Mouse (Mus musculus) ES-Bruce4 (cell line): ENCODE results near the gene Poglut1.

Experiments used
- CTCF ChIP-seq: IDR thresholded peaks from one replicate; pipeline ENCODE4 v1.8.1; 2011; ENCODE audit warnings: low read depth, low read length
- EP300 ChIP-seq: IDR thresholded peaks from 2 replicates; pipeline ENCODE4 v1.6.1; 2011; ENCODE audit warnings: low read depth, low read length; ENCODE audit not compliant: insufficient read depth
- POLR2A ChIP-seq: IDR thresholded peaks from one replicate; pipeline ENCODE4 v1.8.1; 2011; ENCODE audit warnings: low read length; ENCODE audit not compliant: insufficient read depth

GRCm38 (mm10) chr16:38587163-38587562 lies 37.1 kb upstream of the Poglut1 start:
- no peak for TF ChIP-seq CTCF
- TF ChIP-seq POLR2A = no peak
- TF ChIP-seq EP300 = no peak
